Mouse (Mus musculus) cerebellum, adult 9-11 months (tissue): ENCODE results near the gene Dazap1.
A peak's percentile ranks its signal among the peaks of the same experiment; 100 is the strongest.

Source experiments
- DNase-seq: peaks from one replicate; pipeline ENCODE4 v3.0.0; 2022

The Dazap1 gene

GRCm38 (mm10) chr10:80271870-80272585, 10.7 kb downstream of the Dazap1 start:
- DNase-seq: peak; percentile 34

- DNase-seq: no peak
Measured at GRCm38 (mm10) chr10:80273847-80274246, 12.6 kb downstream of the Dazap1 start.

- no peak for DNase-seq
Measured at GRCm38 (mm10) chr10:80276238-80276637, 15.0 kb downstream of the Dazap1 start.

GRCm38 (mm10) chr10:80278390-80278789, 17.1 kb downstream of the Dazap1 start:
- DNase-seq: no peak

- DNase-seq: no peak
Measured at GRCm38 (mm10) chr10:80279273-80279672, 18.0 kb downstream of the Dazap1 start.

- DNase-seq: no peak
Measured at GRCm38 (mm10) chr10:80281304-80281703, 20.0 kb downstream of the Dazap1 start.

GRCm38 (mm10) chr10:80281921-80282371, 20.7 kb downstream of the Dazap1 start:
- peak; percentile 63 for DNase-seq

- no peak for DNase-seq
Measured at GRCm38 (mm10) chr10:80282481-80283441, 21.5 kb downstream of the Dazap1 start.

- no peak for DNase-seq
Measured at GRCm38 (mm10) chr10:80285222-80286070, 24.2 kb downstream of the Dazap1 start.

GRCm38 (mm10) chr10:80288097-80288496, 26.8 kb downstream of the Dazap1 start:
- DNase-seq: no peak

GRCm38 (mm10) chr10:80288657-80289056, 27.4 kb downstream of the Dazap1 start:
- DNase-seq: no peak

GRCm38 (mm10) chr10:80292251-80293146, 31.2 kb downstream of the Dazap1 start, which contains the start of gene Rps15:
Gene Rps15 (plus strand): TSS chr10:80292453.
- DNase-seq: peak; percentile 95

- DNase-seq: no peak
Measured at GRCm38 (mm10) chr10:80293325-80293724, 32.0 kb downstream of the Dazap1 start.

- DNase-seq: peak; percentile 60
Measured at GRCm38 (mm10) chr10:80294311-80294710, 33.0 kb downstream of the Dazap1 start.

GRCm38 (mm10) chr10:80294788-80295303, 33.6 kb downstream of the Dazap1 start:
- peak; percentile 70 for DNase-seq

- peak; percentile 89 for DNase-seq
Measured at GRCm38 (mm10) chr10:80295618-80296425, 34.5 kb downstream of the Dazap1 start, which contains the start of gene Apc2. Gene Apc2 (plus strand): TSS chr10:80295977.

- DNase-seq: peak; percentile 76
Measured at GRCm38 (mm10) chr10:80296824-80297223, 35.5 kb downstream of the Dazap1 start.

GRCm38 (mm10) chr10:80297526-80298133, 36.3 kb downstream of the Dazap1 start:
- peak; percentile 71 for DNase-seq

GRCm38 (mm10) chr10:80298571-80299281, 37.4 kb downstream of the Dazap1 start:
- peak; percentile 95 for DNase-seq
